In genomic region chr10:12874577-12875277, GRCm38 (mm10) we compare ENCODE assay signal across 8 mouse cellular contexts. TPM values are rescaled to one million over a fixed set of nuclear protein-coding genes. Genes with fewer than 3 reads are reported as not detected.
DNase-seq lines count a peak whose midpoint lies in the region; ATAC-seq lines count a peak whose summit lies in the region.

No protein-coding gene starts in this region.

- H3K9ac ChIP-seq in heart, embryonic 11.5 days (ENCODE audit: low read depth, low read length) = no peak overlapping the region
- no peak overlapping the region for H3K9ac ChIP-seq in intestine, embryonic 16.5 days (ENCODE audit: low read depth, low read length)
- H3K9ac ChIP-seq in hindbrain, embryonic 11.5 days (ENCODE audit: low read depth, low read length) = no peak overlapping the region

- H3K9me3 ChIP-seq in heart, embryonic 11.5 days (replicated peaks; ENCODE audit: control insufficient read depth, low read length) = no peaks in the 10 kb centered on the region
- no peaks in the 10 kb centered on the region for H3K9me3 ChIP-seq in intestine, embryonic 16.5 days (ENCODE audit: control insufficient read depth, low read length)
- no peaks in the 10 kb centered on the region for H3K9me3 ChIP-seq in hindbrain, embryonic 11.5 days (ENCODE audit: control insufficient read depth, low read length)

- no peak overlapping the region; the same call in 1 of the 2 replicates for H3K4me2 ChIP-seq in heart, embryonic 11.5 days
- no peak overlapping the region for H3K4me2 ChIP-seq in intestine, embryonic 16.5 days (ENCODE audit: low read depth, low read length)
- no peak overlapping the region for H3K4me2 ChIP-seq in hindbrain, embryonic 11.5 days (replicated peaks; ENCODE audit: low read depth, low read length)

- peak; percentile 40 to 41 for DNase-seq in heart, adult 9 months (ENCODE audit: low spot score in 2 of 2)
- DNase-seq in Muller cell, postnatal 12 days (ENCODE audit: inconsistent ontology term) = peak; percentile 45
- no peak for DNase-seq in hindbrain, embryonic 11.5 days (ENCODE audit: low spot score)
- DNase-seq in neural tube, embryonic 10.5 days (ENCODE audit: extremely low spot score, low spot score) = no peak
- no peak for DNase-seq in testis, postnatal 10 days (ENCODE audit: low spot score)

- peaks cover 5% of the 10 kb centered on the region; the same call in 1 of the 2 replicates for H3K4me1 ChIP-seq in heart, embryonic 11.5 days (ENCODE audit: control insufficient read depth, insufficient read depth, low read length)
- 0 out of 2 replicates have a peak, but pooled peaks cover 2% of the 10 kb centered on the region for H3K4me1 ChIP-seq in intestine, embryonic 16.5 days (ENCODE audit: control insufficient read depth, insufficient read depth, low read length)
- peaks cover 3% of the 10 kb centered on the region; the same call in 1 of the 2 replicates for H3K4me1 ChIP-seq in hindbrain, embryonic 11.5 days (replicated peaks; ENCODE audit: control insufficient read depth, insufficient read depth, low read length)

- WGBS in heart, embryonic 11.5 days (ENCODE audit: insufficient replicate concordance) = 58% methylated on average over 8 of the region's 8 CpGs
- WGBS in intestine, embryonic 16.5 days = 66% methylated on average over 8 of the region's 8 CpGs
- WGBS in hindbrain, embryonic 11.5 days = 81% methylated on average over 8 of the region's 8 CpGs

- no peak overlapping the region for H3K4me3 ChIP-seq in heart, embryonic 11.5 days (ENCODE audit: low read depth, low read length)
- no peak overlapping the region for H3K4me3 ChIP-seq in intestine, embryonic 16.5 days (ENCODE audit: low read length)
- no peak overlapping the region for H3K4me3 ChIP-seq in hindbrain, embryonic 11.5 days (ENCODE audit: low read depth, low read length)

- no peak for ATAC-seq in heart, embryonic 11.5 days (replicated peaks; ENCODE audit: insufficient number of reproducible peaks, low FRiP score, low TSS enrichment)
- peak; percentile 47 for ATAC-seq in intestine, embryonic 16.5 days
- peak; percentile 92 for ATAC-seq in neutrophil, adult 5-6 weeks (ENCODE audit: extremely low read depth, insufficient number of reproducible peaks, low FRiP score, poor library complexity, severe bottlenecking)
- ATAC-seq in hindbrain, embryonic 11.5 days (ENCODE audit: low FRiP score) = no peak

- no peaks in the 10 kb centered on the region for H3K27me3 ChIP-seq in heart, embryonic 11.5 days (ENCODE audit: control insufficient read depth, insufficient read depth, low read length)
- H3K27me3 ChIP-seq in intestine, embryonic 16.5 days (replicated peaks; ENCODE audit: control insufficient read depth, insufficient read depth, low read length) = no peaks in the 10 kb centered on the region
- H3K27me3 ChIP-seq in hindbrain, embryonic 11.5 days (ENCODE audit: control insufficient read depth, insufficient read depth, low read length) = no peaks in the 10 kb centered on the region

- no peaks in the 10 kb centered on the region for H3K36me3 ChIP-seq in heart, embryonic 11.5 days (ENCODE audit: control insufficient read depth, insufficient read depth, low read length)
- no peaks in the 10 kb centered on the region for H3K36me3 ChIP-seq in intestine, embryonic 16.5 days (ENCODE audit: control insufficient read depth, insufficient read depth, low read length)
- no peaks in the 10 kb centered on the region for H3K36me3 ChIP-seq in hindbrain, embryonic 11.5 days (ENCODE audit: control insufficient read depth, insufficient read depth, low read length)

- no peak overlapping the region for H3K27ac ChIP-seq in heart, embryonic 11.5 days (ENCODE audit: low read depth, low read length)
- H3K27ac ChIP-seq in intestine, embryonic 16.5 days (ENCODE audit: low read length) = no peak overlapping the region
- H3K27ac ChIP-seq in hindbrain, embryonic 11.5 days (ENCODE audit: low read depth, low read length) = no peak overlapping the region

RNA-seq across cellular contexts. Expression of gene Utrn, which starts 5.6 kb away (rescaled TPM):
- 47.3 and 68.5 TPM in 2 replicates for polyA plus RNA-seq in heart, embryonic 11.5 days (2014; fragmentation: Nextera tagmentation; extraction: Ambion mirVana)
- polyA plus RNA-seq in intestine, embryonic 16.5 days (2015; fragmentation: Nextera tagmentation; extraction: Ambion mirVana) = 31.2 and 37.4 TPM in 2 replicates
- total RNA-seq in neutrophil, adult 5-6 weeks (2017) = 84.1 TPM in 2 replicates
- 40.2 and 54.7 TPM in 2 replicates for polyA plus RNA-seq in hindbrain, embryonic 11.5 days (2014; fragmentation: Nextera tagmentation; extraction: Ambion mirVana)

Comparison
In these comparisons a context has a peak if more than half of its experiments do, and no peak if none do; other contexts are left out.
1. DNase-seq: peak in heart, adult 9 months (2 of 2) and Muller cell, postnatal 12 days (single experiment); none in hindbrain, embryonic 11.5 days (single experiment), neural tube, embryonic 10.5 days (single experiment) and testis, postnatal 10 days (single experiment).
2. ATAC-seq: peak in intestine, embryonic 16.5 days (single experiment) and neutrophil, adult 5-6 weeks (single experiment); none in heart, embryonic 11.5 days (single experiment) and hindbrain, embryonic 11.5 days (single experiment).